Mouse (Mus musculus) lung, adult 2 months (tissue): ENCODE data around the gene Scgb3a1.

Experiments
- CTCF ChIP-seq: fragments of 200-500 bp; IDR thresholded peaks from 2 replicates; pipeline ENCODE4 v1.5.1; 2011; ENCODE audit warnings: mild to moderate bottlenecking, low read length, control low read depth; ENCODE audit not compliant: insufficient read depth
- POLR2A ChIP-seq: fragments of 200-500 bp; IDR thresholded peaks from 2 replicates; pipeline ENCODE4 v1.6.1; 2011; ENCODE audit warnings: low read depth, mild to moderate bottlenecking, control low read depth, low read length, borderline replicate concordance; ENCODE audit errors: extremely low read depth

GRCm38 (mm10) chr11:49636449-49636848, 27.0 kb upstream of the Scgb3a1 start:
- TF ChIP-seq POLR2A (no peak), CTCF (peak; percentile 69)
